Mouse (Mus musculus) 3T3-L1 (cell line): ENCODE data around the gene Myrf.
"Not testable (repeated sequence)": the region's sequence is repeated elsewhere in the genome, so short reads cannot be mapped to it uniquely, and the experiment has no call there.

Source experiments
- DNase-seq: peaks from one replicate; pipeline ENCODE4 v3.0.0-alpha.2; 2015; ENCODE audit warnings: low read depth, low spot score

Myrf gene

DNA sequence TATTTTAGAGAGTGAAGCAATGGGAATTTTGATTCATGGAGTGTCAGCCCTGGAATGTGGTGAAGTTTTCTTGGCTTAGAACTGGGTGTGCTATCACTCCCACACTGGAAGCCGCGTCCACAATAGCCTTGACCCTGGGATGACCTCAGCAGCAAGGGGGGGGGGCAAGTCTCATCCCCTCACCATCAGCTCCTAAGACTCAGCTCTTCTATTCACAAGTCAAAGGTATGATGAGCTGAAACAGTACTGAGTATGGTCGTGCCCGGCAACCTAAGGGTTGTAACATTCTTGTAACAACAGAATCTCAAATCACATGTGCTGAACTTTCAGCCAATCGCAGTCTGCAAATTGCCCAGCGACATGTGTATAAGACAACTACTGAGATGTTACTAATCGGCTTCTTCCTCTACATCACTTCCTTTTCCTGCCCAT is 63.6 kb downstream of the Myrf start:
- peak; percentile 38 for DNase-seq

- DNase-seq, result no peak
Measured at GRCm38 (mm10) chr19:10176477-10176876, 64.1 kb downstream of the Myrf start.

- DNase-seq, result no peak
Measured at GRCm38 (mm10) chr19:10174956-10175355, 65.6 kb downstream of the Myrf start.

DNA sequence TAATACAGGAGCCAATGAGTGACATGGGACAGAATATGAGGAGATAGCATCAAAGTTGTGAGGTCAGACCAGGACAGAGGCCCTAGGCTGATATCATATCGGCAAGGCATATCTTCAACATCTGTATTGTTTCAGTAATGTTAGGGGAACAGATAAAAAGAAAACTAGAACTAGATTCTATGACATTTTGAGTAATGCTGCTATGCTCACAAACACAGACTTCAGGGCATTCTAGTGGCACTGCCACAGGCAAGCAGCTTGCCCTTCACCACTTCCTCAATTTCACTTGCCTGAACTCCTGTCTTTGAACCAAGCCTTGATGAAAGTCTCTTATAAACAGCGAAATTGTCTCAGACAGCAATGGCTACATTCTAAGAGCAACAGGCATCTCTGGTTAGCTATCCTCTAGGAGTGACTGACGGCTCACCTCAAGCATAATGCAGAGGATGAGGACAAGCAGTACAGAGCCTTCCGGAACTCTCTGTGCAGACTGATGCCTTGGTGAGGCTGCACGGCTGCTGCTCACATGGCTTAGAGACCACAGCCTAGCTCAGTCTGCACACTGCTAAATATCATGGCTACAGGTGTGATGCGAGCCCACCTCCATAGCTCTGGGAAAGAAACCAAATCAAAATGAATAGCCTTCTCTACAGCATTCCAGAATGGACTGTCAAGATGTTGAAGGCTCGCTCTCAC is 66.6 kb downstream of the Myrf start:
- no peak for DNase-seq

DNA sequence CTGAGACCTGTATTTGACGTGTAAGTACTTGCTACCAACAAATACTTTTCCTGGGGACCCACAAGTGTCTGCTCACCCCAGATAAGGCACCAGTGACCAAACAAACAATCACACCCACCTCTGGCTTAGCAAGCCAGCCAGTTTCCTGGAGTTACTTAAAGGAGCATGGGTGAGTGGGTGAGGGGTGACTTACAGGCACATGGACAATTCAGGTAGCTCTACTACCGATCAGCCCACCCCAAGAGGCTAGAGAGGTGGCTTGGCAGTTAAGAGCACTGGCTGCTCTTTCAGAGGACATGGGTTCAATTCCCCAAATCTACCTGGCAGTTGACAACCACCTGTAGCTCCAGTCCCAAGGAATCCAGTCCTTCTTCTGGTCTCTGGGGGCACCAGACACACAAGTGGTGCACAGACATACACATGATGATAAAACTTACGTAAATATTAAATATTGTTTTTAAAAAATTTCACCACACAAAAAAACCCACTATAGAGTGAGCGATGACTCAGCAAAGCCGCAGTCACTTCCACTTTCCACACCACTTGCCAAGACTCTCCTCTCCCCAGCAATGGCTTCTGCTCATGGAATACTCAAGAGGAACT is 67.3 kb downstream of the Myrf start:
- peak; percentile 36 for DNase-seq

GRCm38 (mm10) chr19:10171846-10172245 is 68.7 kb downstream of the Myrf start:
- DNase-seq, result no peak

GRCm38 (mm10) chr19:10171359-10171758 is 69.2 kb downstream of the Myrf start:
- DNase-seq, result no peak

GRCm38 (mm10) chr19:10170466-10170865 is 70.1 kb downstream of the Myrf start:
- DNase-seq, result no peak

- not testable (repeated sequence) for DNase-seq
Measured at GRCm38 (mm10) chr19:10169692-10170330, 70.7 kb downstream of the Myrf start.

- DNase-seq, result no peak
Measured at GRCm38 (mm10) chr19:10169179-10169578, 71.4 kb downstream of the Myrf start.

- no peak for DNase-seq
Measured at GRCm38 (mm10) chr19:10168441-10168840, 72.1 kb downstream of the Myrf start.

GRCm38 (mm10) chr19:10167951-10168350 is 72.6 kb downstream of the Myrf start:
- no peak for DNase-seq

GRCm38 (mm10) chr19:10167112-10167511 is 73.4 kb downstream of the Myrf start:
- no peak for DNase-seq

DNA sequence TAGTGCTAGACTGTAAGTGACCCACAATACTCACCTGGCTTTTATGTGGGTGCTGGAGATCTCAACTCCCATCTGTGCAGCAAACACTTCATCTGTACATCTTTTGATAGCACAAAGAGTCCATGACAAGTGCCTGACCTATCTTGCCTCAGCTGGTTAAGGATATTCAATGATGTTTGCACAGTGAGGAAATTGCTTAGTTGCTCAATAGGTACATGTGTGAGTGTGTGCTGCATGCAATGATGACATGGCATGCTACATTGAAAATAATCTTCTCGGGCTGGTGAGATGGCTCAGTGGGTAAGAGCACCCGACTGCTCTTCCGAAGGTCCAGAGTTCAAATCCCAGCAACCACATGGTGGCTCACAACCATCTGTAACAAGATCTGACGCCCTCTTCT is 74.6 kb downstream of the Myrf start:
- DNase-seq, result not testable (repeated sequence)

DNA sequence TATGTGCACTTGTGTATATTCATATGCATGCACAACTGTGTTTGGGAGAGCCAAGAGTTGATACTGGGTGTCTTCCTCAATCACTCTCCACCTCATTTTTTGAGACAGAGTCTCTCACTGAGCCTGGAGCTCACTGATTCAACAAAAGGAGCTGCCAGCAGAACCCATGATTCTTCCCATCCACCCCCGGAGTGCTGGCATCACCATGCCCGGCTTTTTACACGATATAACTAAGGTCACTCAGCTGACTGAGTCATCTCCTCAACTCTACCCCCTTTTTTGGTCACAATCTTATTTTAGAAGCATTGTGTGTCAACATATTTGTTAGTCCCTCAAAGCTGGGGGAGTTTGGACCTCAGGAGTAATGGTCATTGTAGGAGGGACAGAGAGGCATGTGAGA is 76.7 kb downstream of the Myrf start:
- no peak for DNase-seq
